Mouse (Mus musculus): ENCODE measurements at regions not wholly inside any gene's neighbourhood (a gene's known extent, or its start where the extent isn't known, plus 50 kb on each side); places are given as distances from the start of the nearest gene placed in this dataset.

GRCm38 (mm10) chr14:15603954-15604523 lies 165.3 kb upstream of the Lrrc3b start:
- peak in 1 of 2 experiments; percentile 20 for DNase-seq (ENCODE audit: low spot score in 2 of 2)

DNA sequence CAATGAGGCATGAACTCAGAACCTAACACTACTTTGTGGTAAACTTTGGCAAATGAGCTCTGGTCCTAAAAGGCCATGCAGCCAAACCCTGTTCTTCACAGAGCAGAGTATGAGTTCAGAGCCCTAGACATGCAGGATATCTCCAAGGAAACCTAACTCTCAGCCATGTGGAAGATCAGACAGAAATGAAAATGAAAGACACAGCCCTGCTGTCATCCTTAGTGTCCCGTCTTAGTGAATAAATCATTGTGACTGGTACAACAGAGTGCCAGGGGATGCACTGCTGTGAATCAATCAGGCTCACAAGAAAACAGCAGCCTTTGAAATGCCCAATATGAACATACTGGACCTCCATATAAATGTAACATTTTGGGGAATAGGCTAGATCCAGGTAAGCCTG lies 171.4 kb upstream of the Lrrc3b start:
- DNase-seq (ENCODE audit: low spot score in 2 of 2), result no peak

DNA sequence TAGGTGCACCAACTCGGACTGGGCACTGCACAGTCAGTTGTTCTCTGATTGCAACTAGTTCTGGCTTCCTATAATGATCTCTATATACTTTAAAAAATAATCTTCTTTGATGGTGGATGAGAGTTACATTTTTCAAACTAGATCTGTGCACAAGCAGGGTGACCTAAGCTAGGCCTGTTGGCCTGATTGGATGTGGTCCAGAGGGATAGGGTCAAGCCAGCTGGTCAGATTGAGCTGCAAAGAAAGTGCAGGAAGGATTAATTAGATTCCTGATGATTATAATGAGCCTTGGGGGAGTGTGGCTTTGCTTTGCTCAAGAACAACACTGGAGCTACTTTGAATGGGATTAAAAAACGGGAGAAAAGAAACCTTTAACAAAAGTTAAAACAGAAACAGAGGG lies 195.8 kb upstream of the Lrrc3b start:
- no peak for DNase-seq (ENCODE audit: low spot score in 2 of 2)

DNA sequence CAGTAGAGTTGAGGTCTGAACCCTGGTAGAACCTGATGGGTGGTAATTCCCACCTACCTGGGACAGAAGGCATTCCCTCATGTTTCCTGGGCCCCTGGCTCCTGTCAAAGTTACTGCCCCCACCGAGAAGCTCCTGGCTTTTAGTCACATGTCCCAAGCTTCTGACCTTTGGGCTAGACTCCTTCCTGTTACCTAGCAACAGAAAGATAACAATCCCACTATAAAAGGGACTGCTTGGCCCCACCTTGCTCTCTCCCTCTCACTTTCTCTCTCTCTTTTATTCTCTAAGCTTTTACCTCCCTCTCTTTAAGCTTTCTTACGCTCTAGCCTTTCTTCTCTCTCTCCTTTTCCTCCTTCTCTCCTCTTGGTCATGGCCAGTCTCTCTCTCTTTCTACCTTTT lies 198.9 kb upstream of the Lrrc3b start:
- no peak for DNase-seq (ENCODE audit: low spot score in 2 of 2)

GRCm38 (mm10) chr14:15638869-15639268 lies 200.1 kb upstream of the Lrrc3b start:
- peak in 1 of 2 experiments; percentile 51 for DNase-seq (ENCODE audit: low spot score in 2 of 2)

GRCm38 (mm10) chr14:15660886-15661285 lies 222.1 kb upstream of the Lrrc3b start:
- DNase-seq (ENCODE audit: low spot score in 2 of 2), result no peak

- no peak for DNase-seq (ENCODE audit: low spot score in 2 of 2)
Observed at GRCm38 (mm10) chr14:15672292-15672691, 233.5 kb upstream of the Lrrc3b start.

GRCm38 (mm10) chr14:15677218-15677617 lies 238.4 kb upstream of the Lrrc3b start:
- DNase-seq (ENCODE audit: low spot score in 2 of 2), result no peak

DNA sequence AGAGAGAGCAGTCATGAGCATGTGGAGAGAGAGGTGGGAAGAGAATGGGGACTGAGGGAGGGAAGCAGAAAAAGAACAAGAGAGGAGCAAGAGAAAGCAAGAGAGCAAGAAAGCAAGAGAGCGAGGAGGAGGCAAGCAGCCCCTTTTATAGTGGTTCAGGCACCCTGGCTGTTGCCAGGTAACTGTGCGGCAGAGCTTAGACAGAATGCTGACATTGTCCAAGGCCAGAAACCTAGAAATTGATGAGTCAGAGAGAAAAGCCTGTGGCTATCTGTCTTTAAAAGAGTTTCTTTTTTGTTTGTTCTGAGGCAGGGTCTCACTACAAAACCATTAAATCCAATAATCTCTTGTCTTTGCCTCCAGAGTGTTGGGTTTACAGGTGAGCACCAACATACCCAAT lies 240.7 kb upstream of the Lrrc3b start:
- no peak for DNase-seq (ENCODE audit: low spot score in 2 of 2)

DNA sequence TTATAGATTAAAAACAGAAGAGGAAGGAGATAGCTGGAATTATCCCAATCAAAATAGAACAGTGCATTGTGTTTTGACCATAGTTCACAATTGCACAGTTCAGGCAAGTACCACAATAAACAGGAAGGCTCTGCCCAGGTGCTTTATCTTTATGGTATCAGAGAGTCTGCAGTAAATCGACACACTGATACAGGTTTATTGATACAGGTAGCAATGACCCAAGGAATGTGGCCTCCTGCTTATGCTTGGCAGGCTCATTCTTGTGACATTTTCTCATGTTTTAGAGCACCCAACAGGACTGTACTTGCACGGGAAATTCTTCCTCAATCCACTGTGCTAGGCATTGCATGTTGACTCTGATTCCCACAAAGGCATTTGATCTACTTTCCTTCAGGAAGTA lies 259.2 kb upstream of the Lrrc3b start:
- DNase-seq (ENCODE audit: low spot score in 2 of 2), result no peak

GRCm38 (mm10) chr14:15698607-15699006 lies 259.8 kb upstream of the Lrrc3b start:
- DNase-seq (ENCODE audit: low spot score in 2 of 2), result no peak

GRCm38 (mm10) chr14:15722135-15722534 lies 283.3 kb upstream of the Lrrc3b start:
- no peak for DNase-seq (ENCODE audit: low spot score in 2 of 2)

GRCm38 (mm10) chr14:15746629-15747238 lies 307.9 kb upstream of the Lrrc3b start:
- no peak for DNase-seq (ENCODE audit: low spot score in 2 of 2)

DNA sequence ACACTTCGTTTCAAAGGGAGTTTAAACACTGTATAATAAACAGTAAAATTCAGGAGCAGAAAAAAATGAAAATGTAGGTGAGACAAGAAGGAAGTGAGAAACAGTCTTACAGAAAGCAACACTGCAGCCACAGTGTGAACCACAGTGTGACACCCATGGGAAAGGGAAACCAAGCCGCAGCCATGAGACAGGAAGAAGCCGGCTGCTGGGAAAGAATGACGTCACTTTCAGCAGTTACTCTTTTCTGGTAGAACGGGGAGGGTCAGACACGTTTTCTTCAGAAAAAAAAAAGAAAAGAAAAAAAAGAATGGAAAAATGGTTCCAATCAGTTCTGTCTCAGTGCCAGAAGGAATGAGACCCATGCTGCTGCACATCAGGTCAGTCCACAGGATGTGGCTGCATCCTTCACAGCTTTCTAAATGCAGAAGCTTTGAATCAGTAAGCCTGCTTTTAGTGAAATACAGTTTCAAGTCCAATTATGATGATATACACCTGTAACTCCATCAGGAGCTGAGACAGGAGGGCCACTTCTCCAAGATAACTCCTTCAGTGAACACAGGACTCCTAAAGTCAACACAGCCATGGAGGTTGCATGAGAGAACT lies 331.2 kb upstream of the Lrrc3b start:
- DNase-seq (ENCODE audit: low spot score in 2 of 2), result no peak

GRCm38 (mm10) chr14:15784727-15785126 lies 345.9 kb upstream of the Lrrc3b start:
- DNase-seq (ENCODE audit: low spot score in 2 of 2), result no peak

DNA sequence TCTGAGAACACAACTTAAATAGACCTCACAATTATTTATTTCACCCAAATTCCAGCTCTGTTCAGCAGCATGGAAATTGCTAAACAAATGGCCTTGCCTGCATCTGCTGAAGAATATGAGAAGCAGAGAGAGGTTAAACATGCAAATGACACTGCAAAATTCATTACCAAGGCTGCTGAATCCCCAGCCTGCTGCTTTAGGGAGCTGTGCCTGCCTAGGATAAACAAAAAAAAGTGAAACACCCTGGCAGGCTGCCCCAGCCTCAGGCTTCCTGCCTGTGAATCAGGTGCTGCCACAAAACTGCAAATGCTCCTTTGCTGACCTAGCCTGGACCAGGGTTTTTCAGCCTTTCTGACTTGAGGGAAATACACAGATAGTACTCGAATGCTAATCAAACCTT lies 346.4 kb upstream of the Lrrc3b start:
- DNase-seq (ENCODE audit: low spot score in 2 of 2), result peak in 1 of 2 experiments; percentile 8

GRCm38 (mm10) chr14:15795698-15796097 lies 356.9 kb upstream of the Lrrc3b start:
- no peak for DNase-seq (ENCODE audit: low spot score in 2 of 2)

DNA sequence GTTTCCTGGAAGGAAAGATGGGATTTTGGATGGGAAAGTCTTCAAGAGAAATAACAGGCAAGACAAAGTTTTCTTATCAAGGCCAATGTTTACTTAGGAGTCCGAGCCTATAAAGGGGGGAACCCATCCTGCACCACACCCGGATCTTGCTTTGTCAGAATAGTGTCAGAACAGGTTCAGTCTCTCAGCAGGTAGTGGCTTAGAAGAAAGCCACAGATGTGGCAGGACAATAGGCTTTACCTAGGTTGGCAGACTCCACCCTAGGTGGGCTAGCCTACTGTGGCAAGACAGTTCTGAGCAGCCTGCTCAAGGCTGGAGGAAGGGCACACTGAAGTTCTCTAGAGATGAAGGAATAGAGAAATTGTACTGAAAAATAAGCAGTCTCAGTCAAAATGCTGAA lies 358.2 kb upstream of the Lrrc3b start:
- no peak for DNase-seq (ENCODE audit: low spot score in 2 of 2)

GRCm38 (mm10) chr14:15801477-15802099 lies 362.8 kb upstream of the Lrrc3b start:
- DNase-seq (ENCODE audit: low spot score in 2 of 2), result no peak

GRCm38 (mm10) chr14:15809083-15809482 lies 370.3 kb upstream of the Lrrc3b start:
- DNase-seq (ENCODE audit: low spot score in 2 of 2), result no peak

GRCm38 (mm10) chr14:15841390-15842023 lies 402.7 kb upstream of the Lrrc3b start:
- DNase-seq (ENCODE audit: low spot score in 2 of 2), result no peak

GRCm38 (mm10) chr14:15842024-15842599 lies 403.3 kb upstream of the Lrrc3b start:
- no peak for DNase-seq (ENCODE audit: low spot score in 2 of 2)

Measured in layer of hippocampus, postnatal 14 days (tissue).